Mouse (Mus musculus): ENCODE data around the gene Plekhm1. TPM values are rescaled to one million over a fixed set of nuclear protein-coding genes. Genes with fewer than 3 reads are reported as not detected.
A peak's percentile ranks its signal among the peaks of the same experiment; 100 is the strongest.

Plekhm1 gene
- total and polyA plus RNA-seq, 3 experiments = 3.4 to 10.0 TPM; not detected in 1

- Histone ChIP-seq H3K36me3 (ENCODE audit: control insufficient read depth in 1 of 2, insufficient read depth in 2 of 2, low read length in 2 of 2) (no peaks in the 10 kb centered on the region), H3K9me3 (replicated peaks; ENCODE audit: insufficient read depth, low read length) (no peaks in the 10 kb centered on the region), H3K9ac (ENCODE audit: control insufficient read depth, low read depth, low read length, poor library complexity, severe bottlenecking) (no peak overlapping the region), H3K4me1 (ENCODE audit: control insufficient read depth in 1 of 2, insufficient read depth in 2 of 2, low read length in 2 of 2) (no peaks in the 10 kb centered on the region), H3K79me2 (ENCODE audit: control insufficient read depth, insufficient read depth, low read length, poor library complexity) (no peaks in the 10 kb centered on the region), H3K4me3 (ENCODE audit: control insufficient read depth in 1 of 2, insufficient read depth in 1 of 2, low read depth in 2 of 2, low read length in 2 of 2) (no peak overlapping the region), H3K27me3 (ENCODE audit: control insufficient read depth in 1 of 2, insufficient read depth in 2 of 2, low read length in 2 of 2) (no peaks in the 10 kb centered on the region), H3K27ac (ENCODE audit: control insufficient read depth, low read depth, low read length) (no peak overlapping the region)
- TF ChIP-seq ZKSCAN1 (IDR thresholded peaks at IDR 0.05; ENCODE audit: low read depth, low read length) (no peak), TAL1 (IDR thresholded peaks at IDR 0.05; ENCODE audit: low read length) (no peak), SMC3 (IDR thresholded peaks at IDR 0.05; ENCODE audit: low read depth, low read length) (no peak), UBTF (IDR thresholded peaks at IDR 0.05; ENCODE audit: borderline replicate concordance, insufficient read depth, low read depth, low read length) (no peak), USF1 (IDR thresholded peaks at IDR 0.05; ENCODE audit: low read depth, low read length) (no peak), GABPA (IDR thresholded peaks at IDR 0.05; ENCODE audit: low read depth, low read length) (no peak), MEF2A (IDR thresholded peaks at IDR 0.05; ENCODE audit: extremely low read depth, insufficient replicate concordance, low read depth, low read length, poor library complexity, severe bottlenecking) (no peak)
- DNase-seq (ENCODE audit: low read depth, low spot score) = no peak
Measured at GRCm38 (mm10) chr11:103332890-103333651, 79.4 kb downstream of the Plekhm1 start.

- DNase-seq (ENCODE audit: low read depth, low spot score) = peak; percentile 81
- Histone ChIP-seq H3K4me1 (ENCODE audit: control insufficient read depth in 1 of 2, insufficient read depth in 2 of 2, low read length in 2 of 2) (no peaks in the 10 kb centered on the region), H3K36me3 (ENCODE audit: control insufficient read depth in 1 of 2, insufficient read depth in 2 of 2, low read length in 2 of 2) (no peaks in the 10 kb centered on the region), H3K79me2 (ENCODE audit: control insufficient read depth, insufficient read depth, low read length, poor library complexity) (no peaks in the 10 kb centered on the region), H3K27ac (ENCODE audit: control insufficient read depth, low read depth, low read length) (no peak overlapping the region), H3K27me3 (ENCODE audit: control insufficient read depth in 1 of 2, insufficient read depth in 2 of 2, low read length in 2 of 2) (no peaks in the 10 kb centered on the region), H3K9ac (ENCODE audit: control insufficient read depth, low read depth, low read length, poor library complexity, severe bottlenecking) (no peak overlapping the region), H3K9me3 (replicated peaks; ENCODE audit: insufficient read depth, low read length) (no peaks in the 10 kb centered on the region), H3K4me3 (ENCODE audit: control insufficient read depth in 1 of 2, insufficient read depth in 1 of 2, low read depth in 2 of 2, low read length in 2 of 2) (no peak overlapping the region)
- peak; percentile 61 for TF ChIP-seq RAD21 (IDR thresholded peaks at IDR 0.05; ENCODE audit: low read depth, low read length)
- no peak for TF ChIP-seq E2F4 (IDR thresholded peaks at IDR 0.05; ENCODE audit: borderline replicate concordance, low read depth, low read length)
- no peak for TF ChIP-seq UBTF (IDR thresholded peaks at IDR 0.05; ENCODE audit: borderline replicate concordance, insufficient read depth, low read depth, low read length)
- peak; percentile 82 for TF ChIP-seq SMC3 (IDR thresholded peaks at IDR 0.05; ENCODE audit: low read depth, low read length)
- TF ChIP-seq POLR2A (IDR thresholded peaks at IDR 0.05; ENCODE audit: control insufficient read depth in 1 of 2, insufficient read depth in 1 of 2, low read depth in 1 of 2, low read length in 2 of 2, poor library complexity in 1 of 2) = no peak
- no peak for TF ChIP-seq USF1 (IDR thresholded peaks at IDR 0.05; ENCODE audit: low read depth, low read length)
- peak; percentile 50 for TF ChIP-seq ZC3H11A (IDR thresholded peaks at IDR 0.05; ENCODE audit: low read depth, low read length)
- no peak for TF ChIP-seq MEF2A (IDR thresholded peaks at IDR 0.05; ENCODE audit: extremely low read depth, insufficient replicate concordance, low read depth, low read length, poor library complexity, severe bottlenecking)
- no peak for TF ChIP-seq MAX (IDR thresholded peaks at IDR 0.05; ENCODE audit: low read length)
- TF ChIP-seq CTCF (IDR thresholded peaks at IDR 0.05 in 2 of 3, conservative IDR thresholded peaks at IDR 0.05 in 1 of 3; ENCODE audit: control insufficient read depth in 1 of 3, insufficient read depth in 1 of 3, low read depth in 2 of 3, low read length in 3 of 3, poor library complexity in 1 of 3, severe bottlenecking in 1 of 3) = peak in 2 of 3 experiments; percentile 68 to 82
- no peak for TF ChIP-seq MXI1 (IDR thresholded peaks at IDR 0.05; ENCODE audit: low read depth, low read length)
Measured at GRCm38 (mm10) chr11:103332186-103332889, 80.1 kb downstream of the Plekhm1 start.

All from MEL (cell line).